Mouse (Mus musculus): ENCODE measurements around the gene Fgfr2. TPM values are rescaled to one million over a fixed set of nuclear protein-coding genes. Genes with fewer than 3 reads are reported as not detected.
A peak's percentile ranks its signal among the peaks of the same experiment; 100 is the strongest.

Fgfr2 gene
- polyA plus RNA-seq, 1 experiment from 2014 or later = 24.1 TPM

GRCm38 (mm10) chr7:132787022-132787421 lies 336.1 kb downstream of the Fgfr2 start:
- no peaks in the 10 kb centered on the region for H3K36me3 ChIP-seq (ENCODE audit: control insufficient read depth, insufficient read depth, low read length)
- no peaks in the 10 kb centered on the region for H3K27me3 ChIP-seq (replicated peaks; ENCODE audit: control insufficient read depth, insufficient read depth, low read length)
- no peak overlapping the region for H3K4me2 ChIP-seq (ENCODE audit: low read length)
- ATAC-seq = no peak
- H3K4me3 ChIP-seq (ENCODE audit: low read length) = no peak overlapping the region
- peaks cover 19% of the 10 kb centered on the region for H3K4me1 ChIP-seq (ENCODE audit: control insufficient read depth, insufficient read depth, low read depth, low read length)
- H3K9ac ChIP-seq (ENCODE audit: low read depth, low read length) = no peak overlapping the region
- no peak overlapping the region for H3K27ac ChIP-seq (ENCODE audit: low read depth, low read length)
- WGBS = 97% methylated on average over 4 of the region's 4 CpGs
- H3K9me3 ChIP-seq (ENCODE audit: control insufficient read depth, low read length) = no peaks in the 10 kb centered on the region

GRCm38 (mm10) chr7:132786522-132786921 lies 336.6 kb downstream of the Fgfr2 start:
- peaks cover 23% of the 10 kb centered on the region for H3K4me1 ChIP-seq (ENCODE audit: control insufficient read depth, insufficient read depth, low read depth, low read length)
- ATAC-seq = no peak
- H3K4me3 ChIP-seq (ENCODE audit: low read length) = no peak overlapping the region
- 32% methylated on average over 4 of the region's 4 CpGs for WGBS
- no peaks in the 10 kb centered on the region for H3K36me3 ChIP-seq (ENCODE audit: control insufficient read depth, insufficient read depth, low read length)
- H3K9me3 ChIP-seq (ENCODE audit: control insufficient read depth, low read length) = no peaks in the 10 kb centered on the region
- H3K27me3 ChIP-seq (replicated peaks; ENCODE audit: control insufficient read depth, insufficient read depth, low read length) = no peaks in the 10 kb centered on the region
- H3K4me2 ChIP-seq (ENCODE audit: low read length) = no peak overlapping the region
- no peak overlapping the region for H3K9ac ChIP-seq (ENCODE audit: low read depth, low read length)
- no peak overlapping the region for H3K27ac ChIP-seq (ENCODE audit: low read depth, low read length)

DNA sequence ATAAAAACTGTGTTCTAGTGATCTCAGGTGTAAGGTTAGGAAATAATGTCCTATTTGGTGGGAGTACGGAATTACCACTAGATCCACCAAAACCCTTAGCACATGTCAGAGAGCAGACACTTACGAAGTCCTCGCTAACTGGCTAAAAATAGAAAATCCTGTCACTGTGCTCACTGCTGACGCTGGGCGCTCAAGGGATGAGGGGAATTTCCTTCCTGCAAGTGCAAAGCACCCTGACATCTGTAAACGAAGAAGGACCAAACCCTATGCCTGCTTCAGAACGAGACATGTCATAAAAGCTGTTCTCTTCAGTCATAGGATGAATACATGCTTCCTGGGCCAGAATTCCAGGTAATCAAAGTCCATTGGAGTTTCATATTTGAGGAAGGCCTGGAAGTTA lies 337.1 kb downstream of the Fgfr2 start:
- no peak overlapping the region for H3K4me3 ChIP-seq (ENCODE audit: low read length)
- no peak overlapping the region for H3K4me2 ChIP-seq (ENCODE audit: low read length)
- 68% methylated on average over 7 of the region's 7 CpGs for WGBS
- no peaks in the 10 kb centered on the region for H3K36me3 ChIP-seq (ENCODE audit: control insufficient read depth, insufficient read depth, low read length)
- no peak for ATAC-seq
- H3K27me3 ChIP-seq (replicated peaks; ENCODE audit: control insufficient read depth, insufficient read depth, low read length) = no peaks in the 10 kb centered on the region
- no peaks in the 10 kb centered on the region for H3K9me3 ChIP-seq (ENCODE audit: control insufficient read depth, low read length)
- no peak overlapping the region for H3K9ac ChIP-seq (ENCODE audit: low read depth, low read length)
- H3K27ac ChIP-seq (ENCODE audit: low read depth, low read length) = no peak overlapping the region
- peaks cover 28% of the 10 kb centered on the region for H3K4me1 ChIP-seq (ENCODE audit: control insufficient read depth, insufficient read depth, low read depth, low read length)

DNA sequence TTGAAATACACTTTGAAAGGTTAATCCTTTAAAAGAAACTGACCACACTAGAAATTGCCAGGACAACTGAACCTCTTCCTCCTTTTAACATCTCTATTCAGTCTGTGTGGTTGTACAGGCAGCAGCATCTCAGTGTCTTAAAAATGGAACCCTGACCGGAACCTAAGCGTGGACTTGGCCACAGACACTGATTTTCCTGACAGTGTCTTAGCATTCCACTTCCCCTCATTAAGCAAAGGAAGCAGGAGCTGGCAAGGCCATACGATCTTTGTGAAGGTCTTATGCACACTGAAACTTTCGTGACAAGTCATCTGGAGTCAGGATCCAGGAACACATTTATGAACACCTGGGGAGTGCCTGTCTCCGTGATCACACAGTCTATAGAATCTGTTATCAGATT lies 339.0 kb downstream of the Fgfr2 start:
- Histone ChIP-seq H3K27me3 (replicated peaks; ENCODE audit: control insufficient read depth, insufficient read depth, low read length) (no peaks in the 10 kb centered on the region), H3K36me3 (ENCODE audit: control insufficient read depth, insufficient read depth, low read length) (no peaks in the 10 kb centered on the region), H3K9ac (ENCODE audit: low read depth, low read length) (no peak overlapping the region), H3K4me3 (ENCODE audit: low read length) (no peak overlapping the region), H3K9me3 (ENCODE audit: control insufficient read depth, low read length) (no peaks in the 10 kb centered on the region), H3K4me1 (ENCODE audit: control insufficient read depth, insufficient read depth, low read depth, low read length) (peaks cover 39% of the 10 kb centered on the region), H3K4me2 (ENCODE audit: low read length) (no peak overlapping the region), H3K27ac (ENCODE audit: low read depth, low read length) (no peak overlapping the region)
- ATAC-seq = no peak
- 75% methylated on average over 5 of the region's 5 CpGs for WGBS

- H3K9me3 ChIP-seq (ENCODE audit: control insufficient read depth, low read length) = no peaks in the 10 kb centered on the region
- WGBS = 44% methylated on average over 6 of the region's 6 CpGs
- ATAC-seq = peak; percentile 19; the same call in 1 of the 2 replicates
- no peaks in the 10 kb centered on the region for H3K36me3 ChIP-seq (ENCODE audit: control insufficient read depth, insufficient read depth, low read length)
- peaks cover 38% of the 10 kb centered on the region for H3K4me1 ChIP-seq (ENCODE audit: control insufficient read depth, insufficient read depth, low read depth, low read length)
- H3K4me2 ChIP-seq (ENCODE audit: low read length) = no peak overlapping the region
- no peaks in the 10 kb centered on the region for H3K27me3 ChIP-seq (replicated peaks; ENCODE audit: control insufficient read depth, insufficient read depth, low read length)
- peak overlapping the region; percentile 73 for H3K27ac ChIP-seq (ENCODE audit: low read depth, low read length)
- H3K9ac ChIP-seq (ENCODE audit: low read depth, low read length) = no peak overlapping the region
- no peak overlapping the region for H3K4me3 ChIP-seq (ENCODE audit: low read length)
Measured at GRCm38 (mm10) chr7:132781850-132782249, 341.3 kb downstream of the Fgfr2 start.

DNA sequence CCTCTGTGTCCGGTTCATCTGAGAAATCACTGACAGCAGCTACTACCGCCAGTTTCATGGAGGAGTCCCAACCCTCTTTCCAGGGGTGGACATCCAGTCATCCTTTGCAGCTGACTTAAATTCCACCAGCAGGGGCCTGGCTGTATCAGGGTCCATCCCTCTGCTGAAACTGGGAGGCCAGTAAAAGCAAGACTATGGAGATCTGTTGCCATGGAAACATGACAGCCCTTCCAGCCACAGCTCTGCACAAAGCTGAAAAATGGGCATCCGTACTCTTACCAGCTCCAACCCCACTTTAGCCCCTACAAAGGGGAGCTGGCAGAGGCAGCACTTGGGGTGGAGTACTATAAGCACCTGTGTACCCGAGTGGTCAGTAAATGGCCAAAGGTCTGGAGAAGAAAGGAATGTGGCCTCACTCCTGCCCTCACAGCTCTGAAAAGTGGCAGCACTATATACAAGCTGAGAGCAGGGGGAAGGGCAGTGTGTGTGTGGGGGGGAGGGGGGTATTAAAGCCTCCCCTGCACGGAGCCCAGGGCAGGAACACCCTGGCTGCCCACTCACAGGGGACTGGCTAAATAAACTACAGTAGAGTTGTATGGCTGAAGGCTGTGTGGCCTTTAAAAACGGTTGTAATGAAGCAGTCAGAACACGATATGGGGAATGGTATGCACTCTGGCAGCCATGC lies 341.9 kb downstream of the Fgfr2 start:
- peak overlapping the region; percentile 9; the same call in 1 of the 2 replicates for H3K4me2 ChIP-seq (ENCODE audit: low read length)
- peak overlapping the region; percentile 8; the same call in 1 of the 2 replicates for H3K9ac ChIP-seq (ENCODE audit: low read depth, low read length)

GRCm38 (mm10) chr7:132780611-132781010 lies 342.5 kb downstream of the Fgfr2 start:
- H3K36me3 ChIP-seq (ENCODE audit: control insufficient read depth, insufficient read depth, low read length) = no peaks in the 10 kb centered on the region
- no peaks in the 10 kb centered on the region for H3K27me3 ChIP-seq (replicated peaks; ENCODE audit: control insufficient read depth, insufficient read depth, low read length)
- ATAC-seq = peak; percentile 57
- no peaks in the 10 kb centered on the region for H3K9me3 ChIP-seq (ENCODE audit: control insufficient read depth, low read length)
- no peak overlapping the region for H3K4me3 ChIP-seq (ENCODE audit: low read length)
- no peak overlapping the region; the same call in 1 of the 2 replicates for H3K9ac ChIP-seq (ENCODE audit: low read depth, low read length)
- peak overlapping the region; percentile 73 for H3K27ac ChIP-seq (ENCODE audit: low read depth, low read length)
- WGBS = 32% methylated on average over 4 of the region's 4 CpGs
- no peak overlapping the region for H3K4me2 ChIP-seq (ENCODE audit: low read length)
- H3K4me1 ChIP-seq (ENCODE audit: control insufficient read depth, insufficient read depth, low read depth, low read length) = peaks cover 27% of the 10 kb centered on the region

More for the DNA sequence above, 341.9 kb downstream of the Fgfr2 start:
- Histone ChIP-seq H3K36me3 (ENCODE audit: control insufficient read depth, insufficient read depth, low read length) (no peaks in the 10 kb centered on the region), H3K9me3 (ENCODE audit: control insufficient read depth, low read length) (no peaks in the 10 kb centered on the region), H3K4me1 (ENCODE audit: control insufficient read depth, insufficient read depth, low read depth, low read length) (peaks cover 33% of the 10 kb centered on the region), H3K4me3 (ENCODE audit: low read length) (no peak overlapping the region), H3K27me3 (replicated peaks; ENCODE audit: control insufficient read depth, insufficient read depth, low read length) (no peaks in the 10 kb centered on the region), H3K27ac (ENCODE audit: low read depth, low read length) (peak overlapping the region; percentile 73)
- WGBS = 21% methylated on average over 7 of the region's 7 CpGs
- peak; percentile 79 for ATAC-seq

DNA sequence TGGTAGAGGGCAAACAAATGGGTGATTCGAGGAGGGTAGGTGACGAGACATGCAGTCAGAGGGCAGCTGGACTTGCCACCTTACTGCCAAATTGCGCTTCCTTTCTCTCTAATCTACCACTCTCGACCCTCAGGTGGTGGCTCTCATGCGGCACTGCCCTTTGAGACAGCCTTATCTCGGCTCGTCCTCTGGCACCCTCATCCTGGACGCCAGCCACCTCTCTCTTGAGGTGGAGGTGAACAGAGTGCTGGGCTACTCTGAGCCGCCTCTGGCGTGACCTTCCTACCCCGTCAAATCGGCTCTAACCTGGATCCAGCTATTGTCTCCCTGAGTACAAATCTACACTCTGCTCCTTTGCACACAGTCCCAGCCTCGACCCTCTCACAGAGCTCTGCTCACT lies 344.5 kb downstream of the Fgfr2 start:
- H3K36me3 ChIP-seq (ENCODE audit: control insufficient read depth, insufficient read depth, low read length) = no peaks in the 10 kb centered on the region
- no peaks in the 10 kb centered on the region for H3K27me3 ChIP-seq (replicated peaks; ENCODE audit: control insufficient read depth, insufficient read depth, low read length)
- no peak overlapping the region for H3K9ac ChIP-seq (ENCODE audit: low read depth, low read length)
- WGBS = 92% methylated on average over 13 of the region's 13 CpGs
- H3K4me2 ChIP-seq (ENCODE audit: low read length) = no peak overlapping the region
- H3K9me3 ChIP-seq (ENCODE audit: control insufficient read depth, low read length) = no peaks in the 10 kb centered on the region
- no peak overlapping the region for H3K4me3 ChIP-seq (ENCODE audit: low read length)
- no peak for ATAC-seq
- no peak overlapping the region for H3K27ac ChIP-seq (ENCODE audit: low read depth, low read length)
- peaks cover 23% of the 10 kb centered on the region for H3K4me1 ChIP-seq (ENCODE audit: control insufficient read depth, insufficient read depth, low read depth, low read length)

DNA sequence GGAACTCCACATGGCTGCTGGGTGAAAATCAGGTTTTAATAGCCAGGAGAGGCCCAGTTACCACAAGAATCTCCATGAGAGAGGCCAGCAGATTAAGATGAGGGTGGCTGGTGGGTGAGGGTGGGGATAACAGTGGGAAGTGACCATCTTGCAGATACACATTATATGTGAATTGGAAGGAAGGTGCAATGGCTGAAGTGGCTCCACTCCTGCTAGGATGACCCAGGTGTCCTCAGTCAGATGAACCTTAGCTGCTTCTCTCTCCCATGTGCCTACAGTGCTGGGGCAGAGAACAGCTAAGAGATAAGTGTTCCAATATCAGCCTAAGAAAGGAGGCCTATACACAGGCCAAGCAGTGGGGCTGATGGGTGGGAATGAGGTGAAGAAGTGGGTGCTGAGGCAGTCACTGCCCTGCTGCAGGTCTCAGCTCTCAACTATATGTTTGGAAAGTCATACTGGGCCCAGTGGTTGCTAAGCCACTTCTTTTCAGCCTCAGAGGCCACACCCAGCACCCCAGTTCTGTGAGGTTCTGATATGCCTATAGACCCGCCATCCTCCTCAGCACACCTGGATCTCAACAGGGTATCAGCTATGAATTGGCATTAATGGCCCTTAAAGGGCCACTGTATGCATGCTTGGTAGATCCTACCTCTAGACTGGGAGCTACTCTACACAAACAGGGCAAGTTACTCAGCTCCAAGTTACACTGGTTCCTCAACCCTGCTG lies 345.3 kb downstream of the Fgfr2 start:
- Histone ChIP-seq H3K9ac (ENCODE audit: low read depth, low read length) (no peak overlapping the region), H3K9me3 (ENCODE audit: control insufficient read depth, low read length) (no peaks in the 10 kb centered on the region), H3K4me2 (ENCODE audit: low read length) (no peak overlapping the region), H3K4me3 (ENCODE audit: low read length) (no peak overlapping the region), H3K4me1 (ENCODE audit: control insufficient read depth, insufficient read depth, low read depth, low read length) (peaks cover 23% of the 10 kb centered on the region), H3K36me3 (ENCODE audit: control insufficient read depth, insufficient read depth, low read length) (no peaks in the 10 kb centered on the region), H3K27me3 (replicated peaks; ENCODE audit: control insufficient read depth, insufficient read depth, low read length) (no peaks in the 10 kb centered on the region), H3K27ac (ENCODE audit: low read depth, low read length) (no peak overlapping the region)
- no peak for ATAC-seq
- 78% methylated on average over 1 of the region's 1 CpGs for WGBS
